Mouse (Mus musculus) gastrocnemius, adult 18-20 months (tissue): ENCODE measurements around the gene Mgat5. TPM values are rescaled to one million over a fixed set of nuclear protein-coding genes. Genes with fewer than 3 reads are reported as not detected.

Experiments
- DNase-seq: peaks from one replicate; pipeline ENCODE4 v3.0.0; 2021; ENCODE audit warnings: low spot score
- total RNA-seq, 2 experiments: library from RNA; stranded (reverse); gene quantifications; 2 replicates each; pipeline ENCODE4 v1.2.3; 2021

Gene Mgat5
- total RNA-seq, 2 experiments from 2014 or later, result 0.78 to 1.4 TPM

GRCm38 (mm10) chr1:127337740-127338139 is 132.9 kb downstream of the Mgat5 start:
- DNase-seq, result no peak

- DNase-seq, result peak; percentile 81
Measured at GRCm38 (mm10) chr1:127338833-127339487, 134.1 kb downstream of the Mgat5 start.

GRCm38 (mm10) chr1:127340296-127340695 is 135.5 kb downstream of the Mgat5 start:
- no peak for DNase-seq

- no peak for DNase-seq
Measured at GRCm38 (mm10) chr1:127344913-127345312, 140.1 kb downstream of the Mgat5 start.

GRCm38 (mm10) chr1:127346596-127347139 is 141.9 kb downstream of the Mgat5 start:
- DNase-seq, result no peak

- peak; percentile 9 for DNase-seq
Measured at GRCm38 (mm10) chr1:127347878-127348620, 143.2 kb downstream of the Mgat5 start.

- DNase-seq, result peak; percentile 5
Measured at GRCm38 (mm10) chr1:127348642-127349341, 144.0 kb downstream of the Mgat5 start.

GRCm38 (mm10) chr1:127351380-127352057 is 146.7 kb downstream of the Mgat5 start:
- no peak for DNase-seq

GRCm38 (mm10) chr1:127352131-127352793 is 147.4 kb downstream of the Mgat5 start:
- DNase-seq, result no peak

- no peak for DNase-seq
Measured at GRCm38 (mm10) chr1:127353408-127353807, 148.6 kb downstream of the Mgat5 start.

GRCm38 (mm10) chr1:127354152-127354551 is 149.3 kb downstream of the Mgat5 start:
- DNase-seq, result no peak

GRCm38 (mm10) chr1:127355034-127355433 is 150.2 kb downstream of the Mgat5 start:
- no peak for DNase-seq

GRCm38 (mm10) chr1:127363638-127364037 is 158.8 kb downstream of the Mgat5 start:
- no peak for DNase-seq

- DNase-seq, result no peak
Measured at GRCm38 (mm10) chr1:127365706-127366105, 160.9 kb downstream of the Mgat5 start.

GRCm38 (mm10) chr1:127366111-127366510 is 161.3 kb downstream of the Mgat5 start:
- DNase-seq, result no peak

- no peak for DNase-seq
Measured at GRCm38 (mm10) chr1:127368513-127368912, 163.7 kb downstream of the Mgat5 start.

- no peak for DNase-seq
Measured at GRCm38 (mm10) chr1:127369538-127369937, 164.7 kb downstream of the Mgat5 start.

GRCm38 (mm10) chr1:127372096-127372495 is 167.3 kb downstream of the Mgat5 start:
- DNase-seq, result no peak

GRCm38 (mm10) chr1:127373559-127373958 is 168.7 kb downstream of the Mgat5 start:
- DNase-seq, result no peak

GRCm38 (mm10) chr1:127374157-127374556 is 169.3 kb downstream of the Mgat5 start:
- no peak for DNase-seq

- DNase-seq, result no peak
Measured at GRCm38 (mm10) chr1:127380140-127380539, 175.3 kb downstream of the Mgat5 start.
